Mouse (Mus musculus): ENCODE data around the gene Tanc2.

Gene Tanc2

DNA sequence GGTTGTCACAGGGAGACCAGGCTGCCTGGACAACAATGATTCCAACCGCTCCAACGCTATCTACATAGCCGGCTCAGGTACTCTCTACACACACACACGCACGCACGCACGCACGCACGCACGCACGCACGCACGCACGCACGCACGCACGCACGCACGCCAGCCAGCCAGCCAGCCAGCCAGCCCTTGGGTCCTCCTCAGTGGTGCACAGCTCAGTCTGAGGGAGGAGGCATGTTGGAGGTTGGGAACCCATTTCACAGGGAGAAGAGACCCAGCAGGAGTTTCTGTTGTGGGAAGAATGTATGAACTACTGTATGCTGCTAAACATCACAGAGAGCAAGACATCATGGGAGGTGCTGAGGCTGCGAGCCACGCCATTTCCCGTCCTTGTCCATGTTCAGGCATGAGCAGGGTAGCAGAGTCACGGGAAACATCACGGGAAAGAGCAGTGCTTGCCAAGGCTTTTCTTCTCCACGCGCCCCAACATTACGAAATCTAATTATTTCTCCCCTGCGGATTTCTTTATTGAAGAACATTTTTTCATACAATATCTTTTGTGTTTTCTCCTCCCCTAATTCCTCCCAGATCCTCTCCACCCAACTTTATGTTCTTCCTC lies 366.1 kb downstream of the Tanc2 start:
- peak; percentile 60 for DNase-seq (ENCODE audit: low spot score)

DNA sequence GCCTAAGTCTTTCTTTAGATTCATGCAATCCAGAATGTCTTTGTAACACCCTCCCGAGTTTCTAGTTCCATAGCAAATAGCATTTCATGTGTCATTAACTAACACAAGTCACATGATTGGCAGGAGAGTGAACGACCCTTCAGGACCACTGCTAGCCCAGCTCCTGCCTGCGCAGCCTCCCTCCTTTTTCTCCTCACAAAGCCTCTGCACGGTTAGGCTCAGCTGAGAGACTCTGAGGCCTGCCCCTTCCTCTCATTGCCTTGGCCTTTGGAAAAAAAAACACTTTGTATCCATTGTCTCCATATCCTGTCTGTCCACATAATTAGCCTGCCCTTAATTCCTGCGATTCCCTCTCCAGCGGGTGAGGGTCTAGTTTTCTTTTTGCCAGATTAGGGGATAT lies 367.7 kb downstream of the Tanc2 start:
- DNase-seq (ENCODE audit: low spot score): peak; percentile 71

DNA sequence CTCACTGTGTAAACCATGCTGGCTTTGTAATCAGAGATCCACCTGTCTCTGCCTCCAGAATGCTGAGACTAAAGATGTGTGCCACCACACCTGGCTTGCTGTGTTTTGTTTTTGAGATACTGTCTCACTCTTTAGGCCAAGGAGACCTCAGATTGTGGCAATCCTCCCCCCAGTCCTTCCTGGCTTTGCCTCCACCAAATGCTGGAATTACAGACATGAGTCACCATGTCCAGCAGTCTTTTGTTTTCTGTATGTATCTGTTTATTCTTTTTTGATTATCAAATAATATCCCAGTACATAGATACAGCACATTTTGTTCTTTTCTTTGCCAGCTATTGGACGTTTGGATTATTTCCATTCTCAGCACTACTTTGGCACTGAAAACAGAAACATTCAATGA lies 368.8 kb downstream of the Tanc2 start:
- peak; percentile 55 for DNase-seq (ENCODE audit: low spot score)

DNA sequence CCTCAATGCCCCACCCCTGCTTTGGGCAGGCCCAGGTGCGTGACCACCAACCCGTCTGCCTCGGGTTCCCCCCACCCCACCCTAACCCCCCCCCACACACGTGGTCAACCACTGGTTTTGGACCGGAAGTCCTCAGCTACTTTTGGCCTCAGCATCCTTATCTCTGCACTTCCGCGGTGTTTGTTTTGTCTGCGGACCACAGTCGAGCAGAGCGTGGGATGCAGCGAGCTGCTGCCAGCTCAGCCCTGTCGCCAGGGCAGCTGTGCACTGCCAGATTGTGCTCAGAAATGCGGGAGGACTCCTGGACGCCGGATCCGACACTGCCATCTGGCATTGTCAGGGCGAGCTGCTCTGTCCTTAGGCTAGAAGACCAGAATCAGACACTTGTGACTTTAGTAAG lies 369.6 kb downstream of the Tanc2 start:
- peak; percentile 64 for DNase-seq (ENCODE audit: low spot score)

DNA sequence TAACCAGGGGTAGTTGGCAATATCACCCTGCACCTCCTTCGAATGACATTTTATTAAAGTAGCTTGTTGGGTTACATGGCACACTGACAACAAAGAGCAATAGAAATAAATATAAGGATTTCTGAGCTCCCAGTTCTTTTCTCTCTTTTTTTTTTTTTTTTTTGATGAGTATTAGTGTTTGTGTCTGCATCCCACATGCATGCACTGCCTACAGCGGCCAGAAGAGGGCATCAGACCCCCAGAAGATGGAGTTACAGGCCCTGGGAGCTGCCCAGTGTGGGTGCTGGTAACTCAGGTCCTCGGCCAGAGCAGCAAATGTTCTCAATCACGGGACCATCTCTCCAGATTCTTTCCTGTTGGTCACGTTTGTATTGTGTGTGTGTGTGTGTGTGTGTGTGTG lies 374.9 kb downstream of the Tanc2 start:
- DNase-seq (ENCODE audit: low spot score): no peak

GRCm38 (mm10) chr11:105966288-105966687 lies 376.5 kb downstream of the Tanc2 start:
- DNase-seq (ENCODE audit: low spot score): no peak

DNA sequence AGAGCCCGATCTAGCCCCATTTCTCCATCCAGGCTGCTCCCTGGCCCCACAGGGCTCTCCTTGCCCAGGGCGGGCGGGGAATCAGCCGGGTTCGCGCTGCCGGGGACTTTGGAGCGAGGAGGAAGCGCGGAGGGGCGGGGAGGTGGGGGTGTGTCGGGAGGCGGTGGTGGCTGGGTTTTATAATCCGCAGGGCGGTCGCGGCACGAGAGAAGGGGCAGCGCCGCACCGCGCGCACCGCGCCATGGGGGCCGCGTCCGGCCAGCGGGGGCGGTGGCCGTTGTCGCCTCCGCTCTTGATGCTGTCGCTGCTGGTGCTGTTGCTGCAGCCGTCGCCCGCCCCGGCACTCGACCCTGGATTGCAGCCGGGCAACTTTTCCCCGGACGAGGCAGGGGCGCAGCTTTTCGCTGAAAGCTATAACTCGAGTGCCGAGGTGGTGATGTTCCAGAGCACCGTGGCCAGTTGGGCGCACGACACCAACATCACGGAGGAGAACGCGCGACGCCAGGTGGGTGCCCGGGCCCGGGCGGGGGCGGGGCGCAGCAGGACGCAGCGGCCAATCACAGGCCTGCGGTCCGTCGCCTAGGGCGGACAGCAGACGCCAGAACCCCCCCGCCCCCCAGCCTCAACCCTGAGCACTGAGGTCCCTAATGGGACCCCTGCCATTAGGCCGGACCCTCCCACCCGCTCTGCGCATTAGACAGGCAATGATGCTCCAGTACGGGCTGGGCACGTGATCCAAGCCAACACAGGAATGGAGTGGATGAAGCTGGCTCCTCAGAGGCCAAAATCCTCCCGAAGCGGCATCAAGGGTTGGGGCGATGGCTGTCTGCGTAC lies 378.2 kb downstream of the Tanc2 start, which contains the start of gene Ace:
Ace (plus strand) TSS at position 205 of the 834 bp plus-strand sequence.
- no peak for DNase-seq (ENCODE audit: low spot score)

- no peak for DNase-seq (ENCODE audit: low spot score)
These were observed 379.2 kb downstream of the Tanc2 start for GRCm38 (mm10) chr11:105968948-105969347.

- no peak for DNase-seq (ENCODE audit: low spot score)
These were observed 379.7 kb downstream of the Tanc2 start for GRCm38 (mm10) chr11:105969516-105969915.

- DNase-seq (ENCODE audit: low spot score): no peak
These were observed 384.8 kb downstream of the Tanc2 start for GRCm38 (mm10) chr11:105974593-105974992.

DNA sequence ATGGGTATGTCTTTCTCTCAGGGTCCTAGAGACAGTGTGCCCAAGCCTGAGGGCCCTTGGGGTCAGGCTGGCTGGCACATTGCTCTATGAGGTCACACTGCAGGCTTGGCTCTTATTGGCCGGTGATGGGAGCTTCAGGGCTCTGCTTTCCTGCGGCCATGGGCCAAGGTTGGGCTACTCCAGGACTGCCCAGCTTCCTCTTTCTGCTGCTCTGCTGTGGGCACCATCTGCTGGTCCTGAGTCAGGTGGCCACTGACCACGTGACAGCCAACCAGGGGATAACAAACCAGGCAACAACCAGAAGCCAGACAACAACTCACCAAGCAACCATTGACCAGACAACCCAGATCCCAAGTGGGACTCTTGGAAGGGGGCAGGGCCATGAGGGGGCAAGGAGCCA lies 385.3 kb downstream of the Tanc2 start:
- no peak for DNase-seq (ENCODE audit: low spot score)

DNA sequence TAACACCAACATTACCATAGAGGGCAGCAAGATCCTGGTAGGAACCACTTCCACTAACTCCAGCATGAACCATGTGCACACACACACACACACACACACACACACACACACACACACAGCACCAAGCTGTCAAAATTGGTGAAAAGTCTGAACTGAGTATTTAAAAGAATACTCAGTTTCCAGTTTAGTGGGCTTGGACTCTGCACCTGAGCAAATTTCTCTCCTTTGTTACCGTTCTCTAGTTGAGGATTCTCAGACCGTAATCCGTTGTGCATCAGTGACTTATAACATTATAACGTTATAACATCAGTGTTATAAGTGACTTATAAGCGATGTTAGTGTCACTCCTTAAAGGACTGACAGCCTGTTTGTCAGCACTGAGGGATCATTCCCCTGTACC lies 385.9 kb downstream of the Tanc2 start:
- DNase-seq (ENCODE audit: low spot score): no peak

GRCm38 (mm10) chr11:105978232-105978631 lies 388.4 kb downstream of the Tanc2 start:
- no peak for DNase-seq (ENCODE audit: low spot score)

DNA sequence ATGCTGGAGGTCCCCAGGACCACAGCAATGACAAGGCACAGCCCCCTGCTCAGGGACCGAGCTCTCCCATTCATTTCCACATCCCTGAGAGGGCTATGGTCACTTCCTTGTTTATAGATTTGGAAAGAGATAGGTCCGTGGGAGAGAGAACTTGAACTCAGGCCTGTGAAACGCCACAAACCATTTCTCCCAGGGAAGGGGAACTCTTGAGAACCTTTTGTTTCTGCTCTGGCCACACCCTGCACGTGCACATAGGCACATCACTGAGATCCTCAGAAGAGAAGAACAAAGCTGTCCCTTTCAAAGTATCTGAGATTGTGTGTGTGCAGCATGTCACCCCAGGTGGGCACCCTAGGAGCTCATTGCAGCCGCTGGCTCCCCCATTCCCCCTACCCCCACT lies 388.8 kb downstream of the Tanc2 start:
- no peak for DNase-seq (ENCODE audit: low spot score)

All from testis, postnatal 14 days (tissue).